Mouse (Mus musculus): ENCODE data around the gene Cinp. TPM values are rescaled to one million over a fixed set of nuclear protein-coding genes. Genes with fewer than 3 reads are reported as not detected.
A peak's percentile ranks its signal among the peaks of the same experiment; 100 is the strongest.

Cinp gene
- polyA plus RNA-seq, 1 experiment from 2014 or later = 31.0 TPM

- no peak for ATAC-seq
- peaks cover 11% of the 10 kb centered on the region for H3K4me1 ChIP-seq (replicated peaks; ENCODE audit: control insufficient read depth, insufficient read depth, low read length)
- H3K9ac ChIP-seq (ENCODE audit: low read depth, low read length) = peak overlapping the region; percentile 47; the same call in 1 of the 2 replicates
- H3K4me3 ChIP-seq (ENCODE audit: low read depth, low read length) = peak overlapping the region; percentile 61; the same call in 1 of the 2 replicates
- H3K9me3 ChIP-seq (ENCODE audit: control insufficient read depth) = no peaks in the 10 kb centered on the region
- 70% methylated on average over 6 of the region's 6 CpGs for WGBS
- no peak for TF ChIP-seq CTCF (IDR thresholded peaks at IDR 0.05; ENCODE audit: low read depth)
- H3K36me3 ChIP-seq (ENCODE audit: control insufficient read depth, insufficient read depth) = no peaks in the 10 kb centered on the region
- H3K4me2 ChIP-seq (replicated peaks; ENCODE audit: low read depth) = peak overlapping the region; percentile 72
- H3K27ac ChIP-seq (ENCODE audit: low read depth, low read length) = 0 out of 2 replicates have a peak overlapping the region, but pooled peaks have one; percentile 77
- H3K27me3 ChIP-seq (replicated peaks; ENCODE audit: control insufficient read depth, insufficient read depth, low read length) = no peaks in the 10 kb centered on the region
Measured at GRCm38 (mm10) chr12:110846191-110846765, 42.7 kb downstream of the Cinp start.

GRCm38 (mm10) chr12:110845131-110845880 lies 43.6 kb downstream of the Cinp start:
- H3K4me3 ChIP-seq (ENCODE audit: low read depth, low read length) = peak overlapping the region; percentile 61
- H3K4me1 ChIP-seq (replicated peaks; ENCODE audit: control insufficient read depth, insufficient read depth, low read length) = peaks cover 8% of the 10 kb centered on the region; the same call in 1 of the 2 replicates
- no peaks in the 10 kb centered on the region for H3K36me3 ChIP-seq (ENCODE audit: control insufficient read depth, insufficient read depth)
- peak overlapping the region; percentile 72 for H3K4me2 ChIP-seq (replicated peaks; ENCODE audit: low read depth)
- H3K9ac ChIP-seq (ENCODE audit: low read depth, low read length) = peak overlapping the region; percentile 58
- under 1% methylated on average over 36 of the region's 36 CpGs for WGBS
- H3K27ac ChIP-seq (ENCODE audit: low read depth, low read length) = peak overlapping the region; percentile 77
- no peaks in the 10 kb centered on the region for H3K9me3 ChIP-seq (ENCODE audit: control insufficient read depth)
- peak; percentile 83 for ATAC-seq
- no peaks in the 10 kb centered on the region for H3K27me3 ChIP-seq (replicated peaks; ENCODE audit: control insufficient read depth, insufficient read depth, low read length)
- TF ChIP-seq CTCF (IDR thresholded peaks at IDR 0.05; ENCODE audit: low read depth) = no peak; the same call in 1 of the 2 replicates

- WGBS = under 1% methylated on average over 42 of the region's 42 CpGs
- peak; percentile 29 for ATAC-seq
Measured at GRCm38 (mm10) chr12:110844227-110845130, 44.5 kb downstream of the Cinp start.

GRCm38 (mm10) chr12:110843194-110844048 lies 45.5 kb downstream of the Cinp start:
- H3K4me2 ChIP-seq (replicated peaks; ENCODE audit: low read depth) = peak overlapping the region; percentile 72
- H3K27ac ChIP-seq (ENCODE audit: low read depth, low read length) = no peak overlapping the region
- 0 out of 2 replicates have a peak, but pooled peaks have one; percentile 29 for ATAC-seq
- H3K9me3 ChIP-seq (ENCODE audit: control insufficient read depth) = no peaks in the 10 kb centered on the region
- H3K4me1 ChIP-seq (replicated peaks; ENCODE audit: control insufficient read depth, insufficient read depth, low read length) = peaks cover 8% of the 10 kb centered on the region; the same call in 1 of the 2 replicates
- no peaks in the 10 kb centered on the region for H3K27me3 ChIP-seq (replicated peaks; ENCODE audit: control insufficient read depth, insufficient read depth, low read length)
- H3K9ac ChIP-seq (ENCODE audit: low read depth, low read length) = 0 out of 2 replicates have a peak overlapping the region, but pooled peaks have one; percentile 58
- H3K4me3 ChIP-seq (ENCODE audit: low read depth, low read length) = peak overlapping the region; percentile 61
- no peaks in the 10 kb centered on the region for H3K36me3 ChIP-seq (ENCODE audit: control insufficient read depth, insufficient read depth)
- TF ChIP-seq CTCF (IDR thresholded peaks at IDR 0.05; ENCODE audit: low read depth) = peak; percentile 95
- WGBS = 19% methylated on average over 32 of the region's 32 CpGs

More at GRCm38 (mm10) chr12:110844227-110845130, 44.5 kb downstream of the Cinp start:
- Histone ChIP-seq H3K4me3 (ENCODE audit: low read depth, low read length) (peak overlapping the region; percentile 61), H3K4me1 (replicated peaks; ENCODE audit: control insufficient read depth, insufficient read depth, low read length) (peaks cover 8% of the 10 kb centered on the region; the same call in 1 of the 2 replicates), H3K9ac (ENCODE audit: low read depth, low read length) (peak overlapping the region; percentile 58), H3K4me2 (replicated peaks; ENCODE audit: low read depth) (peak overlapping the region; percentile 72), H3K9me3 (ENCODE audit: control insufficient read depth) (no peaks in the 10 kb centered on the region), H3K27me3 (replicated peaks; ENCODE audit: control insufficient read depth, insufficient read depth, low read length) (no peaks in the 10 kb centered on the region), H3K36me3 (ENCODE audit: control insufficient read depth, insufficient read depth) (no peaks in the 10 kb centered on the region), H3K27ac (ENCODE audit: low read depth, low read length) (peak overlapping the region; percentile 74)
- TF ChIP-seq CTCF (IDR thresholded peaks at IDR 0.05; ENCODE audit: low read depth) = peak; percentile 24

GRCm38 (mm10) chr12:110841731-110842493 lies 47.0 kb downstream of the Cinp start:
- Histone ChIP-seq H3K27ac (ENCODE audit: low read depth, low read length) (no peak overlapping the region), H3K4me3 (ENCODE audit: low read depth, low read length) (no peak overlapping the region), H3K4me2 (replicated peaks; ENCODE audit: low read depth) (no peak overlapping the region), H3K9me3 (ENCODE audit: control insufficient read depth) (no peaks in the 10 kb centered on the region), H3K36me3 (ENCODE audit: control insufficient read depth, insufficient read depth) (no peaks in the 10 kb centered on the region), H3K27me3 (replicated peaks; ENCODE audit: control insufficient read depth, insufficient read depth, low read length) (no peaks in the 10 kb centered on the region), H3K9ac (ENCODE audit: low read depth, low read length) (no peak overlapping the region), H3K4me1 (replicated peaks; ENCODE audit: control insufficient read depth, insufficient read depth, low read length) (peaks cover 8% of the 10 kb centered on the region; the same call in 1 of the 2 replicates)
- no peak for ATAC-seq
- WGBS = 69% methylated on average over 5 of the region's 5 CpGs
- TF ChIP-seq CTCF (IDR thresholded peaks at IDR 0.05; ENCODE audit: low read depth) = no peak

Data from intestine, postnatal 0 days (tissue).